Mouse (Mus musculus) embryonic facial prominence, embryonic 14.5 days (tissue): ENCODE results near the gene Cacnb3. TPM values are rescaled to one million over a fixed set of nuclear protein-coding genes. Genes with fewer than 3 reads are reported as not detected.

ENCODE experiments used
- ATAC-seq: fragments of 200-750 bp; cut with Nextera tagmentation; 2 replicates; pipeline ENCODE4 v1.8.0; 2017; ENCODE audit warnings: low read depth, moderate number of reproducible peaks, moderate TSS enrichment
- DNase-seq: peaks from one replicate; pipeline ENCODE4 v3.0.0-alpha.2; 2015; ENCODE audit warnings: low spot score
- H3K27ac ChIP-seq: fragments of 300-500 bp; sonication (generic); replicated peaks from 2 replicates; pipeline ENCODE4 v1.5.1; 2014; ENCODE audit warnings: low read depth, mild to moderate bottlenecking, low read length, moderate library complexity
- H3K27me3 ChIP-seq: fragments of 300-500 bp; sonication (generic); replicated peaks from 2 replicates; pipeline ENCODE4 v1.6.1; 2014; ENCODE audit warnings: low read length; ENCODE audit not compliant: control insufficient read depth, insufficient read depth
- H3K36me3 ChIP-seq: fragments of 300-500 bp; sonication (generic); 2 replicates; pipeline ENCODE4 v1.6.1; 2014; ENCODE audit warnings: low read length, mixed read lengths; ENCODE audit not compliant: control insufficient read depth, insufficient read depth
- H3K4me1 ChIP-seq: fragments of 300-500 bp; sonication (generic); 2 replicates; pipeline ENCODE4 v1.6.1; 2014; ENCODE audit warnings: antibody characterized with exemption, low read length; ENCODE audit not compliant: control insufficient read depth, insufficient read depth
- H3K4me2 ChIP-seq: fragments of 300-500 bp; sonication (generic); 2 replicates; pipeline ENCODE4 v1.6.1; 2014; ENCODE audit warnings: low read depth, mild to moderate bottlenecking, low read length, moderate library complexity, mixed read lengths
- H3K4me3 ChIP-seq: fragments of 300-500 bp; sonication (generic); 2 replicates; pipeline ENCODE4 v1.5.1; 2014; ENCODE audit warnings: low read depth, mild to moderate bottlenecking, low read length
- H3K9ac ChIP-seq: fragments of 300-500 bp; sonication (generic); 2 replicates; pipeline ENCODE4 v1.6.1; 2014; ENCODE audit warnings: low read depth, mild to moderate bottlenecking, low read length, moderate library complexity, mixed read lengths
- H3K9me3 ChIP-seq: fragments of 300-500 bp; sonication (generic); 2 replicates; pipeline ENCODE4 v1.6.1; 2016; ENCODE audit warnings: low read length; ENCODE audit not compliant: control insufficient read depth
- WGBS: fragments of 180-500 bp; shearing (Covaris S2); extraction: QIAGEN DNeasy Blood & Tissue Kit; methylation state at CpG from one replicate; pipeline ENCODE4 v1.1.7; 2014; 5-methylcytosine and 5-hydroxymethylcytosine counted together
- polyA plus RNA-seq: library from polyadenylated mRNA; unstranded; fragments of >200 nt; fragmentation: Nextera tagmentation; extraction: Ambion mirVana; gene quantifications from 2 replicates; pipeline ENCODE4 v1.2.1, GENCODE M21; 2014

Cacnb3 gene
- polyA plus RNA-seq, 1 experiment from 2014 or later, result 29.0 TPM

DNA sequence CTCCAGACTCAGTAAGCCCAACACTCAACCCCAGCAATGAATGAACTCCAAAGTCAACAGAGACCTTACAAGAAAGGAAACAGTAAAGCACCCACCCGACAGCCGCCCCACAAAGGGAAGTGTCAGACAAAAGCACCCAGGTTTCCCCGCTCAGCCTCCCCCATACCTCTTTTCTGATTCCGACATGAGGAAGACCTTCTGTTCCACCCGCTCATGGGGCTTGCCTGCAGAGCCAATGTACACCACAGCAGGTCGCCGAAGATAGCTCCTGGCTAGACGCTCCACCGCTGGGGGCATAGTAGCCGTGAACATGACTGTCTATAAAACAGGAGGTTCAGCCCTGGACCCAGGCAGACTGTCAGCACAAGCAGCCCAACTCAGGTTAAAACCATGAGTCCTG, 16.7 kb downstream of the Cacnb3 start:
- Histone ChIP-seq H3K9ac (no peak overlapping the region), H3K27me3 (no peaks in the 10 kb centered on the region), H3K36me3 (peaks cover 95% of the 10 kb centered on the region), H3K4me1 (no peaks in the 10 kb centered on the region), H3K4me3 (no peak overlapping the region), H3K9me3 (no peaks in the 10 kb centered on the region), H3K27ac (no peak overlapping the region), H3K4me2 (no peak overlapping the region)
- WGBS, result 86% methylated on average over 10 of the region's 10 CpGs
- ATAC-seq (no peak), DNase-seq (no peak)

DNA sequence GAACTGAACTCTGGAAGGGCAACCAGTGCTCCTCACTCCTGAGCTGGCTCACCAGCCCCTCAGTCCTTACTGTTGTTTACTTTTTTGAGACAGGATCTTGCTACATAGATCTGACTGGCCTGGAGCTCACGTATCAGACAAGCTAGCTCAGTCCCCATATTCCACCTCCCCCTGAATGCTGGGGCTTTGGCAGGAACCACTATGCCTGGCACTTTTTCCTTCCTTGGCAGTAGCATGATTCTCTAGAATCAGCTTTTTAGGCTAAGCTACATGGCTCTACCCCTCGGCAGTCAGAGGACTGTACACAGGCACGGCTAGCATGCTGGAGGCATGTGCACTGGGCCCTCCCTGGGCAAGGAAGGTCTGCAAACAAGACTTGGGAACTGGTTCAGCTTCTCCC, 17.4 kb downstream of the Cacnb3 start:
- Histone ChIP-seq H3K9me3 (no peaks in the 10 kb centered on the region), H3K27ac (no peak overlapping the region), H3K4me2 (no peak overlapping the region), H3K27me3 (no peaks in the 10 kb centered on the region), H3K36me3 (peaks cover 95% of the 10 kb centered on the region), H3K4me1 (no peaks in the 10 kb centered on the region), H3K4me3 (no peak overlapping the region), H3K9ac (no peak overlapping the region)
- 89% methylated on average over 3 of the region's 3 CpGs for WGBS
- DNase-seq (no peak), ATAC-seq (no peak)

DNA sequence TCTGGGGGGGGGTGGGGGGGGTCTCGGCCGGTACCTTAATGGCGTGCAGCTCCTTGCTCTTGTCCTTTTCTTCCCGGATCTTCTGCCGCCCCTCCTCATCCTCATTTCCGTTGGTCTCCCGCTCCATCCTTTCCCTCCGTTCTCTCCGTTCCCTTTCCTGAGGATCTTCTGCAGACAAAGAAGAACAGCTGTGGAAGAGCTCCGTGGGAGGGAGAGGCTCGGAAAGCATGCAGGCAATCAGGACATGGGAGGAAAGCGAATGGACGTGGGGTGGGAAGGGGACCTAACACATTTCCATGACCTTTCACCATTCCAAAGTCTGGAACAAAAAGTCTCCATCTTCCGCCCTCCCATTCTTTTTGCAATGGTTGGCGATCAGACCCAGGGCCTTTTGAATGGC, 20.8 kb downstream of the Cacnb3 start:
- Histone ChIP-seq H3K4me2 (no peak overlapping the region), H3K27me3 (no peaks in the 10 kb centered on the region), H3K27ac (no peak overlapping the region), H3K4me3 (no peak overlapping the region), H3K9ac (no peak overlapping the region), H3K36me3 (peaks cover 100% of the 10 kb centered on the region), H3K4me1 (no peaks in the 10 kb centered on the region), H3K9me3 (no peaks in the 10 kb centered on the region)
- WGBS, result 88% methylated on average over 15 of the region's 15 CpGs
- no peak for ATAC-seq
- DNase-seq, result no peak

DNA sequence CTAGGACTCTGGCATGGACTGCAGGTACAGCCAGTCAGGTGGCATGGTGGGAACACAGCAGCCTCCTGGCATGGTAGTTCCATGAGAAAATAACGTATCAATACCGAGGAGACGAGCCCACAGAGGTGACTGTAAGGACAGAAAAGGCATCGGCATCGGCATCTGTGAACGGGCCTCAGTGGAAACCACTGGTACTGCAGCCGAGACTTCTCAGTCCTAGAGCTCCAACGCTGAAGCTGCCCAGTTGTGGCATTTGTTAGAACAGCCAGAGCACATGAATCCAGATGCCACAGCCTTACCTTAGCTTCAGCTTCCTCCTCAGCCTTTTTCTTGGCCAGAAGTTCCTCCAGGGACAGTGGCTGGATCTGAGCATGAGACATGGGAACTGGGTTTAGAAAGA, 21.5 kb downstream of the Cacnb3 start:
- no peaks in the 10 kb centered on the region for H3K9me3 ChIP-seq
- H3K4me2 ChIP-seq, result no peak overlapping the region
- H3K4me1 ChIP-seq, result no peaks in the 10 kb centered on the region
- no peaks in the 10 kb centered on the region for H3K27me3 ChIP-seq
- DNase-seq, result no peak
- no peak for ATAC-seq
- no peak overlapping the region for H3K4me3 ChIP-seq
- H3K9ac ChIP-seq, result no peak overlapping the region
- 92% methylated on average over 8 of the region's 8 CpGs for WGBS
- H3K27ac ChIP-seq, result no peak overlapping the region
- peaks cover 100% of the 10 kb centered on the region for H3K36me3 ChIP-seq

DNA sequence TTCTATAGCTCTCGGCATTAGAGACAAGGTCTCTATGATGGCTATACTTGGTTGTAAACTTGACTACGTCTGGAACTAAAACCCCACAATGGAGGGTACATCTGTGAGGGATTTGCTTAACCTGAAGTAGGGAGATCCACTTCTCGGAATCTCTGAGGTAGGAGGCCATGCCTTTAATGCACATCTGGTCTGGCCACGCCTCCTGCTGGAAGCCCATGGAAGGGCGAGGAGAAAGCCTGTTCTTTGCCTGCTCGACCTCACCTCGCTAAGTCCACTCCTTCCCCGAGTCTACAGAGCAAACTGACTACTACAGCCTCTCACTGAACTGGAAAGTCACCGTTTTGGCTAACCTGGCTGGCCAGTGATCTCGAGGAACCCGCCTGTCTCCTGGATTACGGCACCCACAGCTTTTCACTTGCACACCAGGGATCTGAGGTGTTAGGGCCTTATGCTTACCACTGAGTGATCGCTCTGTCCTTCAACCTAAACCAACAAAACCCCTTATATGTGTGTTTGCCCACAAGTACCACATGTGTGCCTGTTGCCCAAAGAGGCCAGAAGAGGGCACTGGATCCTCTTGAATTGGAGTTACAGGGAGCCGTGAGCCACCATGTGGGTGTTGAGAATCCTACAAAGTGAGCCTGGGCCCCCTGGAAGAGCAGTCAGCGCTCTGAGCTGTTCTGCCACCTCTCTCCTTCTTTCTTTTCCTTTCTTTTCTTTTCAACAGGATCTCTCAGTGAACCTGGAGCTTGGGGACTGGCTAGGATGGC, 26.5 kb downstream of the Cacnb3 start:
- no peak overlapping the region for H3K9ac ChIP-seq
- H3K4me1 ChIP-seq, result 0 out of 2 replicates have a peak, but pooled peaks cover 3% of the 10 kb centered on the region
- H3K4me2 ChIP-seq, result no peak overlapping the region
- DNase-seq (no peak), ATAC-seq (no peak)
- no peaks in the 10 kb centered on the region for H3K27me3 ChIP-seq
- no peaks in the 10 kb centered on the region for H3K9me3 ChIP-seq
- H3K36me3 ChIP-seq, result peaks cover 79% of the 10 kb centered on the region
- 79% methylated on average over 15 of the region's 15 CpGs for WGBS
- no peak overlapping the region for H3K27ac ChIP-seq
- H3K4me3 ChIP-seq, result no peak overlapping the region

DNA sequence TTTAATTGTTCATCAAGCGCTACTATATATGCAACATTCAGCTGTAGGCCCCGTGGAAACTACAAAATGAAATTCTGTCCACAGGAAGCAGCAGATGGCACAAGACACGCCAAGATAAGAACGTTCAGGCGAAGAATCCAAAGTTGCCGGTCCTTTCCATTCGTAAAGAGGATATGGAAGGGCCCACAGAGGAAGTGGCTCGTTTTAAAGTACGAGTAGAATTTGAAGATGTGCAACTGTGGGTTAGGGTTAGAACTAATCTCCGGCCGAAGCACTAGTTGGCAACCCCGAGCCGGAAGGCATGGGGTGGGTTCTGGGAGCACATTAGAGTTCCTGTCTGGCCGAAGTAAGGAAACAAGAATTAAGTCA, 31.5 kb downstream of the Cacnb3 start:
- peak overlapping the region; percentile 94 for H3K9ac ChIP-seq
- 0 out of 2 replicates have a peak, but pooled peaks cover 3% of the 10 kb centered on the region for H3K4me1 ChIP-seq
- DNase-seq (peak; percentile 38), ATAC-seq (no peak)
- peak overlapping the region; percentile 73 for H3K4me3 ChIP-seq
- no peaks in the 10 kb centered on the region for H3K9me3 ChIP-seq
- H3K4me2 ChIP-seq, result peak overlapping the region; percentile 69
- H3K27me3 ChIP-seq, result no peaks in the 10 kb centered on the region
- peaks cover 29% of the 10 kb centered on the region for H3K36me3 ChIP-seq
- under 1% methylated on average over 14 of the region's 14 CpGs for WGBS
- peak overlapping the region; percentile 85 for H3K27ac ChIP-seq

DNA sequence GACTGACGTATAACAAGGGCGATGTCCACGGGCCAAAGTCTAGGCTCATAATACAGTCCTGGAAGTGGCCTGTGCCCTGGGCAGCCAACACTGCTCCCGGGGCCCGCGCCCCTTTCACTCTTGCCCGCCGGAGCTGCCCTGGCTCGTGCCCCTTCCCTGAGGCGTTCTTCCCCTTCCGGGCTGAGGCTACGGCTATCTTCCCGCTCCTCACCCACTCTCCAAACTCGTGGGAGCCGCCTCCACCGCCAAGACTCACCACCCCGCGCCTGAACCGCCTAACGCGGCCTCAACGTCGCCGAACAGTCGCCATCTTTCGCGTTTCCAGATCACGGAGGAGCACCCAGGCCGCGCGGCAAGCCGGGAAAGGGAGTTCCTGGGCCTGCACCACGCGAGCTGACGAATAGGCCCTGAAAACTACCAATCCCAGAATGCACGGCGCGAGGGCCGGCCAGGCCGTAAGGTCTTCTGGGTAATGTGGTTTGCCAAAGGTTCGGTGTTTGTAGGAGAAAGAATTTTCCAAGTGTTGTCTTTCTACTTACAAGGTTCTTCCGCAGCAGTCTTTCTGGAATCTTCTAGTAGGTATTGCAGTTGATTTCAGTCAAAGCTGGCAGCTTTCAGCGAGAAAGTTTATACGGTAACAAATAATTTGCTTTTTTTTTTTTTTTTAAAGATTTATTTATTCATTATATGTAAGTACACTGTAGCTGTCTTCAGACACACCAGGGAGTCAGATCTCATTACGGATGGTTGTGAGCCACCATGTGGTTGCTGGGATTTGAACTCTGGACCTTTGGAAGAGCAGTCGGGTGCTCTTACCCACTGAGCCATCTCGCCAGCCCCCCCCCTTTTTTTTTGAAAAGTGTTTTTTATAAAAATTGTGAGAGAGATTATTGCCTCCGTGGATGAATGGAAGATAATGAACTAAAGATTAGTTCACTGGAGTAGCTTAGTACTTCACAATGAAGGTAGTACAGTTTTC, 32.2 kb downstream of the Cacnb3 start, which contains the start of gene Ddx23:
Ddx23 (minus strand) TSS at position 328 of the 979 bp plus-strand sequence.
- Histone ChIP-seq H3K4me3 (peak within 1 kb of the TSS; percentile 73), H3K4me2 (peak within 1 kb of the TSS; percentile 69), H3K4me1 (0 out of 2 replicates have a peak, but pooled peaks cover 3% of the 10 kb centered on the region), H3K36me3 (peaks cover 22% of the 10 kb centered on the region), H3K9ac (peak within 1 kb of the TSS; percentile 94), H3K9me3 (no peaks in the 10 kb centered on the region), H3K27me3 (no peaks in the 10 kb centered on the region), H3K27ac (peak within 1 kb of the TSS; percentile 85)
- ATAC-seq, result peak; percentile 98
- 4% methylated on average over 45 of the region's 48 CpGs for WGBS
- peak; percentile 99 for DNase-seq

DNA sequence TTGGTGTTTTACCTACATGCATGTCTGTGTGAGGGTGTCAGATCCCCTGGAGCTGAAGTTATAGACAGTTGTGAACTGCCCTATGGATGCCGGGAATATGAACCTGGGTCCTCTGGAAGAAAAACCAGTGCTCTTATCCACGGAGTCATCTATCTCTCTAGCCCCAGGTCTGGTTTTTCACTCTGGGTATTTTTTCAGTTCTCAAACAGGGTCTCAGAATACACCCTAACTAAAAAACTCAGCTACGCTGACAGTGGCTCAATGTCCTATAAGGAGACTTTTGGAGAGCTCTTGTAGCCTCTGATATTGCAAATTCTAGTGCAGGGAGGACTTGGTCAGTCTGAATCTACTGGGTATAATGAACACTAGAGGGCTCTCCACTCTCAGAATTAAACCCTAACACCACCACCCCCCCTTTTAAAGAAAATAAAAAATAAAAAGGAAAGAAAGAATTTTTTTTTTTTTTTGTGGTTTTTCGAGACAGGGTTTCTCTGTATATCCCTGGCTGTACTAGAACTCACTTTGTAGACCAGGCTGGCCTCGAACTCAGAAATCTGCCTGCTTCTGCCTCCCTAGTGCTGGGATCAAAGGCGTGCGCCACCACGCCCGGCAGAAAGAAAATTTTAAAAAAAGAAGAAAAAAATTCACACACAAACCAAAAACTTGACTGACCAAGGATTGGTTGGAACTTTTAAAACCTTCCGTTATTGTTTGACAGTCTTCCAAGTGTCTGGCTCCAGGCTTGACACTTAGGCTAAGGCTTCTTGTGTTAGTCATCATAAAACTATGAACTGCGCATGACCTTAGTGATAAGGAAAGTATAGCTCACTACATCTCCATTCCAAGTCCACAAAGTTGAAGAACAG, 33.6 kb downstream of the Cacnb3 start:
- H3K4me3 ChIP-seq, result no peak overlapping the region
- no peak overlapping the region for H3K9ac ChIP-seq
- H3K9me3 ChIP-seq, result no peaks in the 10 kb centered on the region
- H3K27ac ChIP-seq, result no peak overlapping the region
- 0 out of 2 replicates have a peak, but pooled peaks cover 3% of the 10 kb centered on the region for H3K4me1 ChIP-seq
- peak; percentile 56 for DNase-seq
- no peak overlapping the region for H3K4me2 ChIP-seq
- ATAC-seq, result no peak
- WGBS, result 80% methylated on average over 11 of the region's 11 CpGs
- H3K27me3 ChIP-seq, result no peaks in the 10 kb centered on the region
- peaks cover 8% of the 10 kb centered on the region; the same call in 1 of the 2 replicates for H3K36me3 ChIP-seq
